Mouse (Mus musculus) liver, adult 2 months (tissue): Measurements from ENCODE around the gene Hoxa13.

Experiments used
- CTCF ChIP-seq: fragments of 200-500 bp; IDR thresholded peaks from 2 replicates; pipeline ENCODE4 v1.5.1; 2011; ENCODE audit warnings: low read depth, low read length, control low read depth
- POLR2A ChIP-seq: fragments of 200-500 bp; IDR thresholded peaks from 2 replicates; pipeline ENCODE4 v1.6.1; 2011; ENCODE audit warnings: low read length, control low read depth; ENCODE audit not compliant: insufficient read depth; ENCODE audit errors: extremely low read depth

- TF ChIP-seq CTCF (no peak), POLR2A (no peak)
Observed at GRCm38 (mm10) chr6:52235866-52236265, 24.8 kb downstream of the Hoxa13 start.
